Mouse (Mus musculus): ENCODE data around the gene Ppox.

Gene Ppox

DNA sequence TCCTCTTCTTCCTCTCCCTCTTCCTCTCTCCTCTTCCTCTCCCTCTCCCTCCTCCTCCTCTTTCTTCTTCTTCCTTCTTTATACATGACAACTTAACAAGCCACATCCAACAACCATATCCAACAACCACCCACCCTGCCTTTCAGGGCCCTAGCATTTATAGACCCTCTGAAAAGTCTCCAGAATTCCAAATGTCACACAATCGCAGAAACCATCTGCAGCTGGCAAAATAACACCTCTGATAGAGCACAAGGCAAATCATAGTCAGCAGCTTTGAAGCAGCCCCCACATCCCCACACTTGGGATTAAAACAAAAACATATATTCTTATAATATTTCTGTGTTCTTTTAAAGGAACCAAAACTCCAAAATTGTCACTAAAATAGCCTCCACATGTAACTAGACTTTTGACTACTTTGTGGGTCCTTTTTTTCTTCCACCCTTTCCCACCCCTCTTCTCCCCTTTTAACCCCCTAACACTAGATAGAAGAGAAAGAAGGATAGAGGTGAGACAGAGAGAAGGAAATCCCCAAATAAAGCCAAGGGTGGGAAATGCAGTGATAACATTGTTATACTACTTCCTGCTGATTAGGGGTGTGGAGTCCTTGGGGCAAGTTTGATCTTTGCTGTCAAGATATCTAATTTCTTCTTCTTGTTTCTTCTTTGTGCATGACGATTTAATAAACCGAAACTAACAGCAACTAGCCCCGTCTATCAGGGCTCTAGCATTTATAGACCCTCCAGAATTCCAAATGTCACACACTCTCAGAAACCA lies 14.8 kb downstream of the Ppox start:
- DNase-seq (ENCODE audit: low read depth), result no peak

DNA sequence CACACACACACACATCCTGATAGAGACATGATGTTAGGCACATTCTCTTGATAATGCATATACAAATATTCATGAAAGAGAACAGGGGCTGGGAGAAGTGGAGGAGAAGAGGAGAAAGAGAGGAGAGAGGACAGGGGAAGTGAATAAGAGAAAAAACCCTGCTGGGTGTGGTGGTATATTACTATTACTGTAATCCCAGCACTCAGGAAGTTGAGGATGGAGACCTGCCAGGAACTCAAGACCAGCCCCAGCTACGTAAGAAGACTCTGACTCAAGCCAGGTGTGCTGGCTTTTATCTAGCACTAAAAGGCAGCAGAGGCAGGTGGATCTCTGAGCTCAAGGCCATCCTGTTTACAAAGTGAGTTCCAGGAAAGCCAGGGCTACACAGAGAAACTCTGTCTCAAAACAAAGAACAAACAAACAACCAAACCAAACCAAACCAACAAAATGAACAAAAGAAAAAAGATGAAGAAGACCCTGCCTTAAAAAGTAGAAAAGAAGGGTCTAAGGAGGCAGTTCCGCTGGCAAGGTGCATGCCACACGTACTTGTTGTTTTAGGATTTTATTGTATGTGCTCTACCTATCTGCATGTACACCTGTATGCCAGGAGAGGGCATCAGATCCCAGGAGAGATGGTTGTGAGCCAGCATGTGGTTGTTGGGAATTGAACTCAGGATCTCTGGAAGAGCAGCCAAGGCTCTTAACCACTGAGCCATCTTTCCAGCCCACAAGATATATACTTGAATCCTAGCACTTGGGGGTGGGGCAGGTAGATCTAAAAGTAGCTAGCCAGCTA lies 17.1 kb downstream of the Ppox start:
- DNase-seq (ENCODE audit: low read depth), result no peak

DNA sequence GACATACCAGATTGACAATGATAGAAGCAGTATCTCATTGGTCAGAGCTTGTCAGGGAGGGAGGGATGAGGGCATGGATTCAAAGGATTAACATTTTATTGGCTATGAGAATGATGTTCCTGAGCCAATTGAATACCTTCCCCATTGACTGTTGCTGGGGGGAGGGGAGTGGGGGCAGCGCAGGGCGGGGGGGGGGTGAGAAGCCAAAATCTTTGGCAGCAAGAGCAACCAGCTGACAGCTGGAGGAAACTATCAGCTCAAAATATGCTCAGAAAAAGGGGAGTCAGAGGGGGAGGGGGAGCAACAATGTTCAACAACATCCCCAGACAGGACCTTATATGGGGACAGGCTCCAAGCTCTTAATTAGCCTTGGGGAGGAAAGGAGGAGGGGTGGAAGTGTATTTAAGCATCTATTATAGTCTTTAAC lies 17.8 kb downstream of the Ppox start:
- DNase-seq (ENCODE audit: low read depth), result no peak

DNA sequence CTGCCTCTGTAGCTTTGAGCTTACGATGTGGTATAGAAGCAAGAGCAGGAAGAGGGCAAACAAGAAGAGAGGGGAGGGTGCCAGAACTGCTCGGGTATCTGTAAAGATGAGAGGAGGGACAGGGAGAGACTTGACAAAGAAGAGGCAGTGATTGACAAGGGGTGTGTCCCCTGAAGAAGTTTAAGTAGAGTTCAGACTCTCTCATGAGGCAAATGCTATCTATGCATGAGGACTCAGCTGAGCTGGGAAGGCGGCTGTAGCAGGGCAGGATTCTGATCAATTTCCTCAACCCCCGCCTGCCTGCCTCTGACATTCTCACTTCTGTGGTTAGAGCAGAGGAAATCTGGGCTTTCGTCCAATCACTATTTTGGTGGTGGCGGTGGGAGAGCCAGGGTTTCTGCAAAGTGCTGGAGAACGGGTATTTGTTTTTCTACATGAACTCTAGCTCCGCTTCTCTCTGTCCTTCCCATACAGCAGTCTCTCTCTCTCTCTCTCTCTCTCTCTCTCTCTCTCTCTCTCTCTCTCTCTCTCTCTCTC lies 18.3 kb downstream of the Ppox start:
- peak; percentile 95 for DNase-seq (ENCODE audit: low read depth)

DNA sequence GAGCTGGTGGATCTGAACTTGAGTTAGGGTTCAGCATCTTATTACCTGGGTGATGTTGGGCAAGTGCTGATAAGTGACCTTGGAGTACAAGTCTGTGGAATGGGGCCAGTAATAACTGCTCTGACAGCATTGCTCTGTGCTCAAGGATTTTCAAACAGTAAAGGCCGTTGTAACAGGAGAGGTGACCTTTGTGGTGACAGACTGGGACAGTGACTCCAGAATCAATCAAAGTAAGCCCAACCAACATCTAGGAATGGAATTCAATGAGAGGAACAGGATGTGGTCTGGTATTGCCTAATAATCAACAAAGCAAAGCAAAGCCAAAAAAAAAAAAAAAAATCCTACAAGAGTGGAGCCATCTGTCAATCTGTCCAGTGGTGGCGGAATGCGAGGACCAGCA lies 20.7 kb downstream of the Ppox start:
- DNase-seq (ENCODE audit: low read depth), result no peak

DNA sequence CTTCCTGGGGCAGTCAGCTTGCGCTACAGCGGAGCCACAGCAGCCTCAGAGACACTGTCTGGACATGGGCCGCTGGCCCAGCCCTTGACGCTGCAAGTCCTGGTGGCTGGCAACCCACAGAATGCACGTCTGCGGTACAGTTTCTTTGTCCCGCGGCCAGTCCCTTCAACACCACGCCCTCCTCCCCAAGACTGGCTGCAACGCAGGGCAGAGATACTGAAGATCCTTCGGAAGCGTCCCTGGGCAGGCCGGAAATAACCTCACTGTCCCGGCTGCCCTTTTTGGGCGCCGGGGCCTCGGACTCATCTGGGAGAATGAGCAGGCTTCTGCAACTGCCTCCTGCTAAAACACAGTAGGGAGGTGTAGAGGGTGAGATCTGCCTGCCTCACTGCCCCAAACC lies 22.1 kb downstream of the Ppox start:
- DNase-seq (ENCODE audit: low read depth), result no peak

DNA sequence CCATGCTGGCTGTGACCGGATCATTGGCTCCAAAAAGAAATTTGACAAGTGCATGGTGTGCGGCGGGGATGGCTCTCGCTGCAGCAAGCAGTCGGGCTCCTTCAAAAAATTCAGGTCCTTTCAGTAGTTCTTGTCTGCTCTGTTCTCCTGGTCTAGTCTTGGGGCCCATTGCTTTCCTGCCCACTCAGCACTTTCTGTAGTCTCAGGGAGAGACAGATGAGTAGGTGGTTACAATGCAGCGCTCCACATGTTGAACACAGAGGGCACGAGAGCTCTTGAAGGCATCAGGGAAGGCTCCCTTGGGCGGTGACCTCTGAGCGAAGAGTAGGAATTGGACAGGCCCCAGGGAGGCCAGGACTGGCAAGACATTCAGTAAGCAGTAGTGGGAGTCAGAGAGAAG lies 23.2 kb downstream of the Ppox start:
- no peak for DNase-seq (ENCODE audit: low read depth)

DNA sequence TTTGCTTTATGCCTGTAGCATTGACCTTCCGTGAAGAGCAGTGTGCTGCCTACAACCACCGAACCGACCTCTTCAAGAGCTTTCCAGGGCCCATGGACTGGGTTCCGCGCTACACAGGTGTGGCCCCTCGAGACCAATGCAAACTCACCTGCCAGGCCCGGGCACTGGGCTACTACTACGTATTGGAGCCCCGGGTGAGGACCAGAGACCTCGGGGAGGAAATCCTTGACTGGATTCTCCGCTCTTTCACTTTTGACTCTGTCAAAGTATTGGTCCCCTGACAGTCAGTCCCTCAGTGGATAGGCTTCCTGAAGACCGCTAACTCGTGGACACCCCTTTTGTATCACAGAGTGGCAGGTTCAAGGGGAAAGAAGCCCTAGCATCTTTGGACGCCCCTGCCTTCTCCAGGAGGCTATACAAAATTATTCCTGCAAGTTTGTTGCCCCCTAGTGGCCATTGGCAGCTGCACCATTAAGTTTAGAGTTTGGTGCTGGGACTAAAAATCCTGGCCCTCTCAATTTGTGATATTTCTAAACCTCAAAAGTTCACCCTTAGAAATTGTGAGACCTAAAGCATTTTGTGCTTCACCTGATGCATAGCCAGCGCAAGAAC lies 23.9 kb downstream of the Ppox start:
- no peak for DNase-seq (ENCODE audit: low read depth)

DNA sequence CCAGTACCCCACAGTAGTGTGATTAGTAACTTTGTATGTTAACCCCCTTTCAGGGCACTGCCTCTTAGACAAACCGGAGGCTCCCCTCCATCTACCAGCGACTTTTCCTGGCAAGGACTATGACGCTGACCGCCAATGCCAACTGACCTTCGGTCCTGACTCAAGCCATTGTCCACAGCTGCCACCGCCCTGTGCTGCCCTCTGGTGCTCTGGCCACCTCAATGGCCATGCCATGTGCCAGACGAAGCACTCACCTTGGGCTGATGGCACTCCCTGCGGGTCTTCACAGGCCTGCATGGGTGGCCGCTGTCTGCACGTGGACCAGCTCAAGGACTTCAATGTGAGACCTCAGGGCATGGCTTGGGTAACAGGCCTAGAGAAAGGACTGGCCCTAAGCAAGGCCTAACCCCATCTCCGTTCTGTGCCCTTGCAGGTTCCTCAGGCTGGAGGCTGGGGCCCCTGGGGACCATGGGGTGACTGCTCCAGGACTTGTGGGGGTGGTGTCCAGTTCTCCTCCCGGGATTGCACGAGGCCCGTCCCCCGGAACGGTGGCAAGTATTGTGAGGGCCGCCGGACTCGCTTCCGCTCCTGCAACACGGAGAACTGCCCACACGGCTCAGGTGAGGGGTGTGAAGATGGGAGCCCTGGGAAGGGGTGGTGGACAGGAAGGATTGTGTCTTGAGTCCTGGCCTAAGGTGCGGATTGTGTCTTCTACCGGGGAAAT lies 24.7 kb downstream of the Ppox start:
- DNase-seq (ENCODE audit: low read depth), result no peak

DNA sequence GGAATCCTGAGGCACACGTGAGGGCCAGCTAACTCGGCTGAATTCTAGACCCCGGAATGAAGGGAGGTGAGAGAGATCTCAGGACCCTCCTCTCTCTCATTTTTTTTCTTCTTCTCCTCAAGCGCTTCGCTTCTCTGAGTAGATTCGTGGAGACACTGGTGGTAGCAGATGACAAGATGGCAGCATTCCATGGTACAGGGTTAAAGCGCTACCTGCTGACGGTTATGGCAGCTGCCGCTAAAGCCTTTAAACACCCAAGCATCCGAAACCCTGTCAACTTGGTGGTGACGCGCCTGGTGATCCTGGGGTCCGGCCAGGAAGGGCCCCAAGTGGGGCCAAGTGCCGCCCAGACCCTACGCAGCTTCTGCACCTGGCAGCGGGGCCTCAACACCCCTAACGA lies 28.6 kb downstream of the Ppox start:
- no peak for DNase-seq (ENCODE audit: low read depth)

DNA sequence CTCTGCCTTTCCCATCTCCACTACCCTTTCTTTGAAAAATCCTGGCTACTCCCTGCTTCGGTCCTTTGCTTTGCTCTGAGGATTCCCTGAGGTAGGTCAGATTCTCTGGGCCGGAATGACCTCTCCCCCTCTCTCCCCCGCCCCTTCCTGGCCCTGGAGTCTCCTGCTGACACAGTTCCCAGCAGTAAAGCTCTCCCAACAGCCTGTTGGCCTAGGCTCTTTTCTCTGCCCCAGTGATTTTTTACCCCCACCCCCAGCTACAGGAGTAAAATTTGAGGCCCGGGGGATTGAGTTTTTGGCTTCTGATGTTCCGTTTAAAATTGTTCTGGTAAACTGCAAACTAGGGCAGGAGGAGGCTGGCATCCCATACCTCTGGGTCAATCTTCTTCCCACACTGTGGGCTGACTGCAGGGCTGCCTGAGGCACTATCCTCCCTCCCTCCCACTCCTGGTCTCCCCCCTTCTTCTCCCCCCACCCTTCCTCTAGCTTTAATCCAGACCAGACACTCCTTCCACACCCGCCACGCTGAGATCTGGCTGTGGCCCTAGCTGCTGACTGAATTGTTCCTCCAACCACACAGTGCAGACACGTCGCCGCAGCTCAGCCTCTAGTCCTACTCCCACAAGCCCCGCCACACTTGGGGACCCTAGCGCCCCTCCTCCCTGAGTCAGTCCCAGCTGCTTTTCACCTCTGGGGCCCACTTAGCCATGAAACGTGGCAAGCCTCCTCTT lies 29.2 kb downstream of the Ppox start:
- no peak for DNase-seq (ENCODE audit: low read depth)

DNA sequence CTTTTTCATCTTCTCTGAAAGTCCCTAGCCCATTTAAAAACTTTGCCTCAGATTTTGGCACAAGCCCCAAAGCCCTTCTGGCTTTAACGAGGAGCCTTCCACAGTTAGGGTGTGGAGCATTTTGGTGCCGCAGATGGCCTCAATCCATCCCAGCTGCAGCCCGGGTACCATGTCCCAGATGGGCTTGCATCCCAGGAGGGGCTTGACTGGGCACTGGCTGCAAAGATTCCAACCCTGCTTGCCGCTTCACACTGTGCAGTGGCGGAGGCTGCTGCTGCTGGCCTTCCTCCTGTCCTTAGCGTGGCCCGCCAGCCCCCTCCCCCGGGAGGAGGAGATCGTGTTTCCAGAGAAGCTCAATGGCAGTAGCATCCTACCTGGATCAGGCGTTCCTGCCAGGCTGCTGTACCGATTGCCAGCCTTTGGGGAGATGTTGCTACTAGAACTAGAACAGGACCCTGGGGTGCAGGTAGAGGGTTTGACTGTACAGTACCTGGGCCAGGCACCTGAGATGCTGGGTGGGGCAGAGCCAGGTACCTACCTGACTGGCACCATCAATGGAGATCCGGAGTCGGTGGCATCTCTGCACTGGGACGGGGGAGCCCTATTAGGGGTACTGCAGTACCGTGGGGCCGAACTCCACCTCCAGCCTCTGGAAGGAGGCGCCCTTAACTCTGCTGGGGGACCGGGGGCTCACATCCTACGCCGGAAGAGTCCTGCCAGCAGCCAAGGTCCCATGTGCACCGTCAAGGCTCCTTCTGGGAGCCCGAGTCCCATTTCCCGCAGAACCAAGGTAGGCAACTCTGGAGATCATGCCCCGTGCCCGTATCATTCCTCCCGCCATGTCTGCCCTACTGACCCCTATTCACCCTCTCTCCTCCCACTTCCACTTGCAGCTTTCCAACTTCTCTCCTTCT lies 30.0 kb downstream of the Ppox start, which contains the start of gene Ndufs2:
Gene Ndufs2 (minus strand): TSS at position 709 of the 914 bp plus-strand sequence.
- DNase-seq (ENCODE audit: low read depth), result no peak

DNA sequence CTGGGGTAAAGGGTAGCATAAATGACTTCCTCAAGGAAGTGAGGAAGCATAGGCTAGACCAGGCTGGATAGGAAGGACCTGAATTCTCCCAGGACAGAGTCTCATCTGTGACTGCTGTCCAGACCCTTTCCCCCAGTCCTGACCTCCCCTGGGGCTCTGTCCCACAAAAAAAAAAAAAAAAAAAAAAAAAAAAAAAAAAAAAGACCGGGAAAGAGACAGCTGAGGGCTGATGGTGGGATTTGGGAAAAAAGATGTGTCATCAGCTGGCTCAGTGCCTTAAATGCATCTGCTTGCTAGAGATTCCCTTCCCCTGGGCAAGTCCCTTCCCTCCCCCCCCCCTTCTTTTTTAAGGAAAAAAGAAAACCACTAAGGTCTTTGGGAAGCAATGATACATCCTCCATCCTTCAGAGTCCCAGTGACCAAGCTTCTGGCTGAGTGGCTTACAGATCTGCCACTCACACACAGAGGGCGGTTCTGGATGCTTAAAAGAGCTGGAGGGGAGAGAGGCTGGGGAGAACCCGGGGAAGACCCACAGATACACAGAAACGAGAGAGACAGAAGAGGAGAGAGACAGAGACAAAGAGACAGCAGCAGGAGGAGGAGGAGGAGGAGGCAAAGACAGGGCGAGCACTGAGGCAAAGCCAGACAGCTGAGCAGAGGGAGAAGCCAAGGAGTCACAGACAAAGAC lies 30.9 kb downstream of the Ppox start, which contains the start of gene Adamts4:
Gene Adamts4 (plus strand): TSS at position 509 of the 688 bp plus-strand sequence.
- no peak for DNase-seq (ENCODE audit: low read depth)

DNA sequence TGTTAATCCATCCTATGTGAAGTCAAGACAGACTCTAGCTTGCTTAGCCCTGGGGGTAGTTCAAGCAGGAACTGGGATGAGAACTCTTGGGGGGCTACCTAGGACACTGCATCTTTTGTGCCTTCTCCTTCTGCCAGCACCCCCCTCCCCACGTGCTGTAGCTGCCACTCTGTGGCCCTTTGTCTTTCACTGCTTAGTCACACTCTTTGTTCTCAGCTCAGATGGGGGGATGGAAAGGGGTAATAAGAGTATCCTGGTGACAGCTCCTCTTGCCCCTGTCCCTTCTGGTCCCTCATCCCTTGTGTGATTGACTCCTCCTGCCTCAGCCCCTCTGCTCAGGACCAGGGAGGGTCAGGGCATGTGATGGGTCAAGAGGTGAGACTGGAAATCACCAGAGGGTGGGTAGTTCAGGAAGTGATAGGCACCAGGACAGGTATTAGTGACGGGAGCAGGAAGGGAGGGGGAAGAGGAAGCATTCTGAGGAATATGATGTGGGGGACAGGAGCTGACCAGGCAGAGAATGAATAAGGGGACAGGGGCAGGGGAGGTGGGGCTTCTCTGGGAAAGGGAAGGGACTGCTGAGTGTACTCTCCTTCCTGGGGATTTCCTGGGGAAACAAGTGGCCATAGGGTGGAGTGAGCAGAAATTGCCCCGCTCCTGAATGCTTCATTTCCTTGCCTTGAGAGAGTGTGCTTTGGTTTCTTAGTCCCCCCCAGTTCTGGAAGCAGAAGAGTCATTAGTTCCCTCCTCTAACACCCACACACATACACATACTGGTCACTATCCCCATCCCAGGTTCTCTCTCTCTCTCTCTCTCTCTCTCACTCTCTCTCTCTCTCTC lies 32.4 kb downstream of the Ppox start:
- DNase-seq (ENCODE audit: low read depth), result no peak

DNA sequence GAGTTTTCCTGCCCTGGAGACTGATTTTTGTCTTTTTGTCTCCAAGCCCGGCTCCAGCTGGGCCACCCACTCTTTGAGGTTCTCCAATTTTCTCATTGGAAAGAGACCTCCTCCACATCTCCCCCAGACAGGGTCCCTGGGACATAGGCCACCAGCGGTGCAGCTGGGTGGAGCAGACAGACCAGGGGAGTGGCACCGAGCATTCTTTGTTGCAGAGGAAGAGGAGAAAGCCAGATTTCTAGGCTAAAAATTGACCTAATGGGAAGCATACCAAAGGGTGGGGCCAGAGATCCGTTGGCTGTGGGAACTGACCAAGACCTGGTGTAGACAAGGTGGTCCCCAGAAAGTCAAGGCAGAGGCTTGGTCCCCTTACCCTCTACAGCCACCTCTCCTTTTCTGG lies 33.1 kb downstream of the Ppox start:
- no peak for DNase-seq (ENCODE audit: low read depth)

DNA sequence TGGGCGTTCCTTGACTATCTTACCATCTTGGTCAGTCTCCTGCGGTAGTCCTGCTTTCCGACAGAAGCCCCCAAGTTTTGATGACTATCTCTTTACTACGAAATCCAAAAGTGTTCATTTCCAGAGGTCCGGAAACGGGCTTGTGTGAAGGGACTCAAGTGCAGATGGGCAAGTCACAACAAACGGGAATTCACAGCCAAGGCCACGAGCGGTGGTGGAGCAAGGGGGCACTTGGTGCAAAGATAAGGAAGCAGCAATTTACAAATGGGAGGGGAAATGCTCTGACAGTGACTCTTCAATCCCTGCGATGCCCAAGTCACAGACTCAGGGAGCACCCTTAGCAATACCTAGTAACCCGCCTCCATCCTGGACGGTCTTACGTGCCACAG lies 33.5 kb downstream of the Ppox start:
- no peak for DNase-seq (ENCODE audit: low read depth)

DNA sequence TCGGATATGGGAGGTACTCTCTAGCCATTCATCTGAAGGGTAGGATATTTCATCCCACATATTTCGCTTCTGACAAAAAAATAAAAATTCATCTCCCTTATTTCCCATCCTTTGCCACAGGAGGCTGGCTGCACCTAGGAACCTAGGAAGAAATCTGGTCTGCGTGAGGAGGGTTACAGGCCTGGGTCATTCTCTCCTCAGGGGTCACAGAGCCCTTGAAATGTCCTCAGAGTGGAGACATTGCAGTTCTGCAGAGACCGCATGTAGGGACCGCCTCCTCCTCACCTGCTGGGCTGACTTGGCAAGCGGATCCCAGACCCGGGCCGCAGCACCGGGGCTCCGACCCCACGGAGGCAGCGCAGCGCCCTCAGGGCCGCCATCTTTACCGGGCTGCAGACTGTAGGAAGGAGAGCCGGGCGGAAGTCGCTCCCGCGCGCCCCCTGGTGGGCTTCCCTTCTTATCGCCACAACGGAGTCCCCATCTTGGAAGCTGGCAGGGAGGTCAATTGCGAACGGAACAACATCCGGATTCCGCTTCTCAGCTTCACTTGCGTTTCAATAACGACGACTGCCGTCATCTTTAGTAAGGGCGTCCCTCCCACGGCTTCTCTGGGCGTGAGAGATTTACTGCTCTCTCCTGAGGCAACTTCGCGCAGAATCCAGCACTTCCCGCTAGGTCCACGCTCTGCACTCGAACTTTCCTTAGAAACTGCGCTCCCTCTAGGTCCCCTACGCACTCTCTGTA lies 34.1 kb downstream of the Ppox start:
- DNase-seq (ENCODE audit: low read depth), result peak; percentile 99

DNA sequence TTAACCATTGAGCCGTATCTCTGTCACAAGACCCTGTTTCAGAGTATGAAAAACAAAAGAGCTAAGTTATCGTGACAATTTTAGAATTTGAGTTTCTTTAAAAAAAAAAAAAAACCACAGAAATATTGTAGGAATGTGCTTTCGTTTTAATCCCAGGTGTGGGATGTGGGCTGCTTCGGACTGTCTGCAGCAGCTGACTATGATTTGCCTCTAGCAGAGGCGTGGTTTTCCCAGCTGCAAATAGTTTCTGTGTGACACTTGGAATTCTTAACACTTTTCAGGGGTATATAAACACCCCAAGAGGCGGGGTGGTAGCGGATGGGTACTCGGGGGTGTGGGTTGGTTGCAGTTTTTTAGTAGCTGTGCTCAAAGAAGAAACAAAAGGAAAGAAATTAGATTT lies 35.6 kb downstream of the Ppox start:
- DNase-seq (ENCODE audit: low read depth), result no peak

Measured in fibroblast of lung, adult 2 months (primary cell).